Mouse (Mus musculus) heart, postnatal 0 days (tissue): ENCODE results near the gene Pgap2. TPM values are rescaled to one million over a fixed set of nuclear protein-coding genes. Genes with fewer than 3 reads are reported as not detected.

Experiments
- ATAC-seq: fragments of 200-750 bp; cut with Nextera tagmentation; 2 replicates; pipeline ENCODE4 v1.8.0; 2017; ENCODE audit warnings: low read depth, moderate number of reproducible peaks, moderate library complexity; ENCODE audit not compliant: insufficient read depth
- DNase-seq: peaks from one replicate; pipeline ENCODE4 v3.0.0-alpha.2; 2016; ENCODE audit warnings: low spot score
- H3K27ac ChIP-seq: fragments of 300-500 bp; sonication (generic); 2 replicates; pipeline ENCODE4 v1.5.1; 2014; ENCODE audit warnings: low read depth, mild to moderate bottlenecking
- H3K27me3 ChIP-seq: fragments of 300-500 bp; sonication (generic); 2 replicates; pipeline ENCODE4 v1.6.1; 2014; ENCODE audit warnings: low read length, mixed read lengths; ENCODE audit not compliant: control insufficient read depth, insufficient read depth
- H3K36me3 ChIP-seq: fragments of 300-500 bp; sonication (generic); replicated peaks from 2 replicates; pipeline ENCODE4 v1.6.1; 2014; ENCODE audit warnings: low read length, mixed read lengths; ENCODE audit not compliant: control insufficient read depth, insufficient read depth
- H3K4me1 ChIP-seq: fragments of 300-500 bp; sonication (generic); 2 replicates; pipeline ENCODE4 v1.6.1; 2014; ENCODE audit warnings: antibody characterized with exemption; ENCODE audit not compliant: control insufficient read depth, insufficient read depth
- H3K4me2 ChIP-seq: fragments of 300-500 bp; sonication (generic); 2 replicates; pipeline ENCODE4 v1.6.1; 2014; ENCODE audit warnings: low read depth, mild to moderate bottlenecking, low read length, moderate library complexity
- H3K4me3 ChIP-seq: fragments of 300-500 bp; sonication (generic); 2 replicates; pipeline ENCODE4 v1.5.1; 2014; ENCODE audit warnings: low read depth, low read length
- H3K9ac ChIP-seq: fragments of 300-500 bp; sonication (generic); replicated peaks from 2 replicates; pipeline ENCODE4 v1.6.1; 2014; ENCODE audit warnings: low read depth, low read length, mixed read lengths
- H3K9me3 ChIP-seq: fragments of 300-500 bp; sonication (generic); replicated peaks from 2 replicates; pipeline ENCODE4 v1.6.1; 2016; ENCODE audit warnings: low read length; ENCODE audit not compliant: control insufficient read depth
- CTCF ChIP-seq: IDR thresholded peaks from 2 replicates; pipeline ENCODE4 v1.5.1; 2016; ENCODE audit warnings: antibody characterized with exemption, control low read depth, low read depth
- EP300 ChIP-seq: IDR thresholded peaks from 2 replicates; pipeline ENCODE4 v1.6.1; 2016; ENCODE audit warnings: antibody characterized with exemption, low read depth
- WGBS: fragments of 180-500 bp; shearing (Covaris S2); extraction: QIAGEN DNeasy Blood & Tissue Kit; methylation state at CpG from one replicate; pipeline ENCODE4 v1.1.7; 2014; 5-methylcytosine and 5-hydroxymethylcytosine counted together
- polyA plus RNA-seq: library from polyadenylated mRNA; unstranded; fragments of >200 nt; fragmentation: Nextera tagmentation; extraction: Ambion mirVana; gene quantifications from 2 replicates; pipeline ENCODE4 v1.2.1, GENCODE M21; 2015
- total RNA-seq: library from RNA; depleted of rRNA; stranded (reverse); fragments of >200 nt; gene quantifications from 2 replicates; pipeline ENCODE4 v1.2.3, GENCODE M21; 2014; ENCODE audit warnings: low replicate concordance

Gene Pgap2
- total and polyA plus RNA-seq, 2 experiments from 2014 or later, result 60.9 to 117 TPM

GRCm38 (mm10) chr7:102228049-102228670, 18.2 kb downstream of the Pgap2 start:
- H3K9ac ChIP-seq, result no peak overlapping the region
- peaks cover 12% of the 10 kb centered on the region; the same call in 1 of the 2 replicates for H3K4me1 ChIP-seq
- no peak overlapping the region for H3K4me3 ChIP-seq
- H3K4me2 ChIP-seq, result no peak overlapping the region
- ATAC-seq, result no peak
- 83% methylated on average over 4 of the region's 4 CpGs for WGBS
- H3K27me3 ChIP-seq, result no peaks in the 10 kb centered on the region
- H3K36me3 ChIP-seq, result peaks cover 4% of the 10 kb centered on the region; the same call in 1 of the 2 replicates
- H3K27ac ChIP-seq, result no peak overlapping the region
- H3K9me3 ChIP-seq, result no peaks in the 10 kb centered on the region
- no peak for DNase-seq
- TF ChIP-seq CTCF, result no peak
- TF ChIP-seq EP300, result no peak

- Histone ChIP-seq H3K4me2 (no peak overlapping the region), H3K4me1 (0 out of 2 replicates have a peak, but pooled peaks cover 3% of the 10 kb centered on the region), H3K27me3 (no peaks in the 10 kb centered on the region), H3K27ac (no peak overlapping the region), H3K9ac (no peak overlapping the region), H3K9me3 (no peaks in the 10 kb centered on the region), H3K4me3 (no peak overlapping the region), H3K36me3 (peaks cover 7% of the 10 kb centered on the region; the same call in 1 of the 2 replicates)
- 92% methylated on average over 6 of the region's 6 CpGs for WGBS
- DNase-seq, result no peak
- TF ChIP-seq CTCF (no peak), EP300 (no peak)
- no peak for ATAC-seq
Observed at GRCm38 (mm10) chr7:102229814-102230213, 19.8 kb downstream of the Pgap2 start.

DNA sequence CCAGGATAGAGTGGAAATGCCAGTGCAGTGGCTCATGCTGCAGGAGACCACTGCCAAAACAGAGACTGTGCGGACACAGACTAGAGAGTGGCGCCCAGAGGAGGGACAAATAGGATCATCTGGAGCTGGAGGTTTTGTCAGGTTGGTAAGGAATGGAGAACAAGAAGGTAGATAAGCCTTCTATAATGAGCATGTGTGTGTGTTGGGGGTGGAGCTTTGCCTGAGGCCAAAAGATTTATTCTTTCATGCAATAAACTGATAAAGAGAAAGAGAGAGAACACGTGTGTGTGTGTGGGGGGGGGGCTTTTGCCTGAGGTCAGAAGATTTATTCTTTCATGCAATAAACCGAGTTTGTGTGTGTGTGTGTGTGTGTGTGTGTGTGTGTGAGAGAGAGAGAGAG, 23.1 kb downstream of the Pgap2 start:
- ATAC-seq, result no peak
- Histone ChIP-seq H3K9ac (no peak overlapping the region), H3K27me3 (no peaks in the 10 kb centered on the region), H3K4me3 (no peak overlapping the region), H3K9me3 (no peaks in the 10 kb centered on the region), H3K36me3 (peaks cover 38% of the 10 kb centered on the region), H3K27ac (no peak overlapping the region), H3K4me1 (no peaks in the 10 kb centered on the region), H3K4me2 (no peak overlapping the region)
- TF ChIP-seq EP300, result no peak
- no peak for TF ChIP-seq CTCF
- DNase-seq, result no peak
- 68% methylated on average over 4 of the region's 4 CpGs for WGBS

DNA sequence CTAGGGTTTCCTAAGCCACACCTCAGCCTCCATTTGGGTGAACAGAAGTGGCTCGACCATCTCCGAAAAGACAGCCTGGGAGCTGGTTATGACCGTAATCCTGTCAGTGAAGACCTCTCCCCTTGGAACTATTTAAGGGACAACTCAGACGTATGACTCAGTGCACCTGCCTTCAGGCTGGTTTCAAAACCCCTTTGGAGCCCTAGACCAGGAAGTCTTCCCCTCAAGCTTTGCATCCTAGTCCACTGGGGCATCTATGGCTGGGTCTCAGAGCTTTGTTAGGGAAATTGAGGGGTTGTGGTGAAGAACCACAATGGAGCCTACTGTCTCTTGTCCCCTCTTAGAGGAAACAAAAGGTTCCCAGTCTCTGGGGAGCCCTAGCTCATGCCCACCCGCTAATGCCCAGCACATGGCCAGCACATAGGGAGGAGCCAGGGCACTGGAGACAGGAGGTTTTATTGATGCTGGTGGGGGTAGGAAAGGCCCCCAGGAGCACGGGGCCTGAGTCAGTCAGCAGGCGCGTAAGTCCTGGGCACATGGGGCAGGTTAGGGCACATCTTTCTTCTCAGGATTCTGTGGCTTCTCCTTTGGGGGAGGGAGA, 28.8 kb downstream of the Pgap2 start:
- no peaks in the 10 kb centered on the region for H3K9me3 ChIP-seq
- H3K4me2 ChIP-seq, result no peak overlapping the region
- H3K27me3 ChIP-seq, result no peaks in the 10 kb centered on the region
- H3K27ac ChIP-seq, result no peak overlapping the region
- H3K4me3 ChIP-seq, result no peak overlapping the region
- ATAC-seq (no peak), DNase-seq (no peak)
- H3K36me3 ChIP-seq, result peaks cover 70% of the 10 kb centered on the region
- 89% methylated on average over 8 of the region's 8 CpGs for WGBS
- 0 out of 2 replicates have a peak, but pooled peaks cover 6% of the 10 kb centered on the region for H3K4me1 ChIP-seq
- TF ChIP-seq CTCF, result no peak
- no peak for TF ChIP-seq EP300
- H3K9ac ChIP-seq, result no peak overlapping the region

- ATAC-seq, result no peak
- no peak for TF ChIP-seq CTCF
- no peak for TF ChIP-seq EP300
- no peak overlapping the region for H3K27ac ChIP-seq
- no peak overlapping the region for H3K9ac ChIP-seq
- no peak overlapping the region for H3K4me3 ChIP-seq
- no peaks in the 10 kb centered on the region for H3K27me3 ChIP-seq
- DNase-seq, result no peak
- H3K9me3 ChIP-seq, result no peaks in the 10 kb centered on the region
- peaks cover 69% of the 10 kb centered on the region for H3K36me3 ChIP-seq
- no peak overlapping the region for H3K4me2 ChIP-seq
- peaks cover 14% of the 10 kb centered on the region; the same call in 1 of the 2 replicates for H3K4me1 ChIP-seq
- 79% methylated on average over 16 of the region's 16 CpGs for WGBS
Observed at GRCm38 (mm10) chr7:102239591-102239990, 29.6 kb downstream of the Pgap2 start.
